Mouse (Mus musculus) heart, embryonic 11.5 days (tissue): Measurements from ENCODE around the gene Cyth4. TPM values are rescaled to one million over a fixed set of nuclear protein-coding genes. Genes with fewer than 3 reads are reported as not detected.

Source experiments
- polyA plus RNA-seq: library from polyadenylated mRNA; unstranded; fragments of >200 nt; fragmentation: Nextera tagmentation; extraction: Ambion mirVana; gene quantifications from 2 replicates; pipeline ENCODE4 v1.2.1, GENCODE M21; 2014

Cyth4 gene
- polyA plus RNA-seq, 1 experiment from 2014 or later = 2.0 TPM

Other genes with a start within 250 kb of the Cyth4 start
- gene Tex33, start 201.1 kb upstream of the Cyth4 start, polyA plus RNA-seq = not detected in 2 replicates
- gene Tst, start 191.1 kb upstream of the Cyth4 start, polyA plus RNA-seq = 9.6 and 13.5 TPM in 2 replicates
- gene Mpst, start 190.6 kb upstream of the Cyth4 start, polyA plus RNA-seq = 1.1 and 1.6 TPM in 2 replicates
- 16.8 and 21.3 TPM in 2 replicates for gene Kctd17, start 168.5 kb upstream of the Cyth4 start, polyA plus RNA-seq
- 0.64 TPM in 1 of 2 replicates, not detected in the other for gene Tmprss6, start 128.4 kb upstream of the Cyth4 start, polyA plus RNA-seq
- gene Il2rb, start 101.8 kb upstream of the Cyth4 start, polyA plus RNA-seq = not detected in 2 replicates
- gene C1qtnf6, start 65.6 kb upstream of the Cyth4 start, polyA plus RNA-seq = 36.3 and 37.0 TPM in 2 replicates
- gene Sstr3, start 52.4 kb upstream of the Cyth4 start, polyA plus RNA-seq = 0.04 and 0.38 TPM in 2 replicates
- gene Rac2, start 24.3 kb upstream of the Cyth4 start, polyA plus RNA-seq = 3.4 and 9.2 TPM in 2 replicates
- not detected in 2 replicates for gene Elfn2, start 121.7 kb downstream of the Cyth4 start, polyA plus RNA-seq
- gene Mfng, start 176.4 kb downstream of the Cyth4 start, polyA plus RNA-seq = 3.0 and 3.7 TPM in 2 replicates
- 3.7 and 4.2 TPM in 2 replicates for gene Card10, start 206.0 kb downstream of the Cyth4 start, polyA plus RNA-seq
- 24.1 and 29.7 TPM in 2 replicates for gene Cdc42ep1, start 245.6 kb downstream of the Cyth4 start, polyA plus RNA-seq